Comparison of ENCODE assay signal across 18 mouse cellular contexts in the genomic region with DNA sequence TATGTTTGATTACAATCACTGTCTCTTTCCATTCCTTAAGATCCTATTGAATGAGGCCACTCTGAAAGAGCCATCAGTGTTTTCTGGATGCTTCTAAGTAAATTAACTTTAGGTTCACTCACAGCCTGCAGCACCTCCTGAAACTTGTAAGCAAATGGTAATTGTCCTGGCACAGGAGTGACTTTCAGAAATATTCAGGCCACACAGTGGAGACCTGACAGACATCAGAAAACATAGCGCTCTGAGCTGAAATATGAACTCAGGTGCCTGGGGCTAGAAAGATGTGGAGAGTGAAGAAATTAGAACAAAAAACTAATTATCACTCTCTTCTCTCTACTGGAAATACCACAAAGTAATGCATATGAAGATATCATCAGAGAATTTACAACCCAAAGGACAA. TPM values are rescaled to one million over a fixed set of nuclear protein-coding genes. Genes with fewer than 3 reads are reported as not detected.
"Had no signal": no experiment of that assay in that cellular context is flagged by ENCODE, and none has a peak within 500 bp of the region (broad histone marks: within the 10 kb centered on the region; RNA-seq: fewer than 3 reads in every experiment).

No protein-coding gene starts in this region.

- H3K9ac ChIP-seq: lung, embryonic 15.5 days; midbrain, embryonic 12.5 days; midbrain, embryonic 15.5 days; neural tube, embryonic 12.5 days; stomach, embryonic 15.5 days had no signal

- H3K27me3 ChIP-seq: lung, embryonic 15.5 days; megakaryocyte, embryonic 14.5 days; midbrain, embryonic 12.5 days; midbrain, embryonic 15.5 days; neural tube, embryonic 12.5 days; stomach, embryonic 15.5 days had no signal

- H3K9me3 ChIP-seq: lung, embryonic 15.5 days; megakaryocyte, embryonic 14.5 days; midbrain, embryonic 12.5 days; midbrain, embryonic 15.5 days; neural tube, embryonic 12.5 days; stomach, embryonic 15.5 days had no signal

- ATAC-seq: lung, postnatal 0 days; midbrain, embryonic 15.5 days had no signal

- H3K27ac ChIP-seq: lung, embryonic 15.5 days; macrophage; midbrain, embryonic 12.5 days; midbrain, embryonic 15.5 days; neural tube, embryonic 12.5 days; stomach, embryonic 15.5 days; stomach, postnatal 0 days had no signal

- H3K4me1 ChIP-seq: midbrain, embryonic 15.5 days had no signal

- H3K4me3 ChIP-seq: lung, embryonic 15.5 days; megakaryocyte, embryonic 14.5 days; midbrain, embryonic 12.5 days; midbrain, embryonic 15.5 days; neural tube, embryonic 12.5 days; stomach, embryonic 15.5 days had no signal

- H3K4me2 ChIP-seq: lung, embryonic 15.5 days; midbrain, embryonic 12.5 days; midbrain, embryonic 15.5 days; neural tube, embryonic 12.5 days; stomach, embryonic 15.5 days had no signal

- DNase-seq: lung, adult 2 months; lung, postnatal 14 days; lung, postnatal 36 days; right cerebral cortex, postnatal 14 days; thymus, adult 2 months; thymus, postnatal 25 days; thymus, postnatal 4 days had no signal

RNA-seq across cellular contexts. Expression of a gene that starts 33.7 kb away (rescaled TPM):
- polyA plus RNA-seq: lung, adult 2 months; macrophage; spleen, adult 2 months; thymus, adult 2 months; urinary bladder, adult 2 months had no signal
